Mouse (Mus musculus): Measurements from ENCODE around the gene Scarf2. TPM values are rescaled to one million over a fixed set of nuclear protein-coding genes. Genes with fewer than 3 reads are reported as not detected.

Scarf2 gene
- 1 to 10 TPM; 3.5 to 3.6 TPM for total RNA-seq (2021)
- long read RNA-seq, experiment 1, partial matches to known transcripts: 0 of 5 reads
- long read RNA-seq, experiment 1, other reads (novel, unspliced or antisense): 2 of 5 reads
- long read RNA-seq, experiment 2, partial matches to known transcripts: 1 of 5 reads
- long read RNA-seq, experiment 2, other reads (novel, unspliced or antisense): 4 of 5 reads

DNA sequence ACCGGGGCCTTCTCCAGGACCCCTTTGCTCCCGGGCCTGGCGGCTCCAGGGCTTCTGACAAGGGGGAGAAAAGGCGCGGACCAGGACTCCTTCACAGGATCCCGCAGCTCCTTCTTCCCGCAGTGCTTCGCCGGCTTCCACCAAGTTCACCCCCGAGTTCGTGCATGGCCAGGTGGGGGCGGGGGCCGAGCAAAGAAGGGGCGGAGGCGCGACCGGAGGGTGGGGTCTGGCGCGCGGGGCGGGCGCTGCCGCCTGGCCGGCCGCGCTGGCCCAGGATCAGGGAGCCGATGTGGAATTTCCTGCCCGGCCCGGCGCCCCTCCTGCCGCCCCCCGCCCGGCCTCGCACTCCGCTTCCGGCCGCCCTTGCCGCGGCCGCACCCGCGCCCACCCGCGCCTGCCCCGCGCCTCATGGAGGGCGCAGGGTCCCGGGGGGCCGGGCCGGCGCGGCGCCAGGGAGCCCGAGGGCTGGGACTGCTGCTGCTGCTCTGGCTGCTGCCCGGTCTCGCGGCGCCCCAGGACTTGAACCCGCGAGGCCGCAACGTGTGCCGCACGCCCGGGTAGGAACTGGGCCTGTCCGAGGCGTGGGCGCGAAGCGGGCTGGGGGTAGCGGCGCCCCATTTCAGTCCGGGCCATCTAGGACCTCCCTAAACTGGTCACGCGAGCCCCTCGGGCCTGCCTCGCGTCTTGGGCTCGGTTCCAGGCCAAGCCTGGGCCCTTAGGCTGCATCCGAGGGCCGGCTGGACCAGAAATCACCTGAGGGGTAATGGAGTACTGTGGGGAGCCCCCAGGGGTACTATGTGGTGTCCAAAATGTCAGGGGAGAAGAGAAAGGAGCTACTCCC, at the start of gene Scarf2:
Gene Scarf2 (plus strand): TSS at position 312 of the 841 bp plus-strand sequence.
- no peak for DNase-seq (ENCODE audit: low spot score in 2 of 2)

- DNase-seq (ENCODE audit: low spot score in 2 of 2): no peak
Observed at GRCm38 (mm10) chr16:17753001-17753400, 44.1 kb upstream of the Scarf2 start.

DNA sequence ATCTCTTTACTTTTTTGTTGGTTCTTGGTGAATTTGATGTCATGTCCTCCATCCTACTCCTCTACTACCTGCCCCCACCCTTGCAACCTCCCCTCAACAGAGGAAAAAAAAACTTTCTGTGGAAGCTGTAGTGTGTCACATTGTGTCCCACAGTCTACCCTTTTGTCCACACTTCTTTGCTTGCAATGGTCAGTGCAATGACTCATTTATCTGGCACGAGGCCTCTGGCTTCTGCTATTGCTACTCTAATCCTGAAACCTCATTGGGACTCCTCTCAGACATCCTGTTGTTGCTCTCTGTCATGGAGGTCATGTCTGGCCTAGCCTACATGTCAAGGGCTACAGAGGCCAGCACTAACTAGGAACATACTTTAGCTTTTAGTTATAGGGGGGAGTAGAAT, 43.4 kb upstream of the Scarf2 start:
- DNase-seq (ENCODE audit: low spot score in 2 of 2): no peak

GRCm38 (mm10) chr16:17757756-17758155, 39.3 kb upstream of the Scarf2 start:
- no peak for DNase-seq (ENCODE audit: low spot score in 2 of 2)

- DNase-seq (ENCODE audit: low spot score in 2 of 2): no peak
Observed at GRCm38 (mm10) chr16:17758902-17759301, 38.2 kb upstream of the Scarf2 start.

- peak; percentile 89 to 90 for DNase-seq (ENCODE audit: low spot score in 2 of 2)
Observed at GRCm38 (mm10) chr16:17759344-17759773, 37.7 kb upstream of the Scarf2 start, which contains the start of gene Klhl22. Gene Klhl22, plus strand, starts transcription at chr16:17759618.

DNA sequence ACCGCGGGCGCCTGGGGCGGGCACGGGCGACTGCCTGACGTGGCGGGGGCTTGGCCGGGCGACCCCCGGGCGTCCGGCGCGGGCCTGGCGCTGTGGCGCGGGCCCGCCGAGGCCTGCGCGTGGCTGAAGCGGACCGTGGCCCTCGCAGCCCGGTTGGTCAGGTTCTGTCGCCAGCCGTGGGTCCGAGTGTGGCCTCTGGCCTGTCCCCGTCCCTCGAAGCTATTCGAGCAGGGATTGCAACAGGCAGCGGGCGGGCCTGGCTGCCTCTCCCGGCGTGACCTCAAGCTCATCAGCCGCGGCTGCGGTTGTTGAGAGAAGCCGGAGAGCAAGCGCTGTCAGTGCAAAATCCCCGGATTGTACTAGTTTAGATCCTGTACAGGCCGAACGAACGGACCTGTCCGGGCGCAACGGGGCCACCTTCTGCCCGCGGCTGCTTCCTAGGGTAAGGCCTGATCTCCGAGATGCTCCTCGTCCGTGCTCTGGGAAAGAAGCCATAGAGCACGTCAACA, 37.2 kb upstream of the Scarf2 start:
- DNase-seq (ENCODE audit: low spot score in 2 of 2): peak; percentile 21 to 42

GRCm38 (mm10) chr16:17760657-17761056, 36.4 kb upstream of the Scarf2 start:
- DNase-seq (ENCODE audit: low spot score in 2 of 2): no peak

DNA sequence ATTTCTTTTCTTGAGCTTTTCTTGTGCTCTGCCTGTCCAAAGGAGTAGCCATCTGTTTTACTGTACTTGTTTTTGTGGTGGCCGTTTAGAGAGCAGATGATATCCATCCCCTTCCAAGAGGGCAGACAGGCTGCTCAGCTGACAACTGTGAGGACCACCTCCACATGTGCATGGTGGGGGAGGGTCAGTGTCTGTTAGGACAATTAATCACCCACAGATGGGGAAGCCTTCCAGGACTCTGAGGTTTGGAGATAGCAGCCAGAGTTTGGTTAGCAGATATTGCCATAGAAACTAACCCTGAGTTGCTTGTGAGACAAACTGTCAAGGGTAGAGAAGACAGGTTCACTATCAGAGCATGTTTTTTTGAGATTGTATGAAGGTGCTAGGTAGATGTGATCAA, 36.0 kb upstream of the Scarf2 start:
- no peak for DNase-seq (ENCODE audit: low spot score in 2 of 2)

DNA sequence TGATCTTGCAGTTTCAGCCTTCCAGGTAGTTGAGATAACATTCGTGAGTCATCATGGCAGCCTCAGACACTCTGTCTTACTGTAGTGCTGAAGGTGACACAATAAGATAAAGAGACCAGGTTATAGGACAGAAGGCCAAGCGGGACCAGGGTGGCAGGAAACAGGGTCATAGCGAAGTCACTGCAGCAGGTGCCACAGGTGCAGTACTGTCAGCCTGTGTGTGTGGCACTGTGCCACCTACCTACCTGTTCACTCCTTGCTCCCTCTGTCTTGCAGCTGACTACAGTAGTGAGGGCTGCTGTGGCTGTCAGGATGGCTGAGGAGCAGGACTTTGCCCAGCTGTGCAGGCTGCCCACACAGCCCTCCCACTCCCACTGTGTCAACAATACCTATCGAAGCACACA, 33.0 kb upstream of the Scarf2 start:
- DNase-seq (ENCODE audit: low spot score in 2 of 2): no peak

- DNase-seq (ENCODE audit: low spot score in 2 of 2): no peak
Observed at GRCm38 (mm10) chr16:17768834-17769233, 28.2 kb upstream of the Scarf2 start.

DNA sequence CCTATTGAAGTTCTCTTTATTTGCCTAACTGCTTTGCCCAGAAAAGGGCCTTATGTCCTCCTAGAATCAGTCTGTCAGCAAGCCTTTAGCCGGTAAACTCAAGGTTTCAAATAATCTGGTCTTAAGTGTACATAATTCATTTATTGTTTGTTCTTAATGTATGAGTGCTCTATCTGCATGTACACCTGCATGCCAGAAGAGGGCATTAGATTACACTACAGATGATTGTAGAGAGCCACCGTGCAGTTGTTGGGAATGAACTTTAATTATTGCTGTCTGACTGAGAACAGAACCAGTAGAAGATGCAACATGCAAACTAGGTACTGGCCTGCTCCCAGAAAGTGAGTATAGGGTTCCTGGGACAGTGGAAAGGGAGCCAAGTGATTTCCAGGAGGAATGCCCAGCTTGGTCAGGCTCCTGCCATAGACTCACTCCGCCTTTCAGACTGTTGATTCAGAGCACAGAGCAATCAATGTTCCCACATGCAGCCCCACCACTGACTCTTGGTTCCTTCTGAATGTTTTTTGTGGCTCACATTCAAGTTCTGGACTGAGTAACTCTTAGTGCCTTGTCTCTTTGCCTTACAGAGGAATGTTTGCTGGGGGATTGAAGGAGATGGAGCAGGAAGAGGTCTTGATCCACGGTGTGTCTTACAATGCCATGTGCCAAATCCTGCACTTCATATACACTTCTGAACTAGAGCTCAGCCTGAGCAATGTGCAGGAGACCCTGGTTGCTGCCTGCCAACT, 25.8 kb upstream of the Scarf2 start:
- no peak for DNase-seq (ENCODE audit: low spot score in 2 of 2)

GRCm38 (mm10) chr16:17776828-17777227, 20.3 kb upstream of the Scarf2 start:
- DNase-seq (ENCODE audit: low spot score in 2 of 2): peak in 1 of 2 experiments; percentile 44

- no peak for DNase-seq (ENCODE audit: low spot score in 2 of 2)
Observed at GRCm38 (mm10) chr16:17778223-17778622, 18.9 kb upstream of the Scarf2 start.

GRCm38 (mm10) chr16:17779692-17780091, 17.4 kb upstream of the Scarf2 start:
- DNase-seq (ENCODE audit: low spot score in 2 of 2): no peak

DNA sequence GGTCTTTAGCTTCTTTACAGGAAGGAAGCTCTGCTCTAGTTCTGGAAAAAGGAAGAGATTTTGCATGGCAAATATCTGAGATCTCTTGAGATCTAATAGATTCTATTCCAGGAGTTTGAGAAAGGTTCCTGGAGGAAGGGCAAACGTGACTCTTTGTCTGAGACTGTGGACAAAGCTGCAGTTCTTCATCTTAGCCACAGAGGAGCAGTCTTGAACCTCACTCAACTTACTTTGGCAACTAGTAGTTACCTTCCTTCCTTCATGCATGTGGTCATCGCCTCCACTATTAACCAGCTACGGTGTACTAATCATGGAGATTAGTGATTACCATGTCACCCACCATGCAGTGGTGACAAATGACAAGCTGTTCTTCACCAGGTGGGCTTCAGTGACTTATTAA, 11.7 kb upstream of the Scarf2 start:
- DNase-seq (ENCODE audit: low spot score in 2 of 2): no peak

DNA sequence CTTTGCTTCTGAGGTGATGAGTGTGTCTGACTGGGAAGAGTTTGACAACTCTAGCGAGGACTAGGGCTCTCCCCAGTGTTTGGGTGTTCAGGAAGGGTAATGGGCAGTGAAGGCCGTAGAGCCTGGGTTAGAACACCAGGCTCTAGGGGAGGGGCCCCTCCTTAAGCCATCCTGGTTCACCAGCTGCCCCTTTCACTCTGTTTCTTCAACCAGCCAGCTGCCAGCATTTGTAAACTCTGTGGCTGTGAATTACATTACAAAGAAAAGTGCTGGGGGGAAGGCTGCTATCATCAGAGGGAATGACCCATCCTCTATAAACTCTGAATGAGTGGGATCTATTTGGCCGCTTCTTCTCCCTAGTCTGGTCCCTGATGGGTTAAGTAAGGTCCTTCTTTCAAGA, 4.4 kb upstream of the Scarf2 start:
- no peak for DNase-seq (ENCODE audit: low spot score in 2 of 2)

GRCm38 (mm10) chr16:17794047-17794446, 3.0 kb upstream of the Scarf2 start:
- peak; percentile 47 to 53 for DNase-seq (ENCODE audit: low spot score in 2 of 2)

- DNase-seq (ENCODE audit: low spot score in 2 of 2): no peak
Observed at GRCm38 (mm10) chr16:17795643-17796042, 1.4 kb upstream of the Scarf2 start.

DNA sequence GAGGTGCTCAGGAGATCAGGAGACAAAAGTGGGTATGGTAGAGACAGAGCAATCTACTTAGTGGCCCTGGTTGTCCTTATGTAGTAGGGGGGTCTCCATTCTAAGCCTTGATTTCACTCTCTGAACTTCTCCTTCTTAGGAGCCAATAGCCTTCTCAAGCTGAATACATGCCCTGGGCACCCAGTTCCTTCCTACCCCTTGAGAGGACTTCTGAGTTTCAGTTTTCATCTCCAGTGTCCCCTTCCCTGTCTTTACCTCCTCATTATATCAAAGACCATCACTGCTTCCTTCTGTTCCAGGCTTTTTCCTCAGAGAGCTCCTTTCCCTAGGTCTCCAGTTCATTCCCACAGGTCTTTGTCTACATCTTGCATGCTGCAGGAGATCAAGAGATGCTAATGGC, 563 bp upstream of the Scarf2 start:
- no peak for DNase-seq (ENCODE audit: low spot score in 2 of 2)

- DNase-seq (ENCODE audit: low spot score in 2 of 2): no peak
Observed at GRCm38 (mm10) chr16:17797812-17798311, 780 bp downstream of the Scarf2 start.

Data from left cerebral cortex, adult 18-20 months (tissue).